Mouse (Mus musculus): ENCODE measurements at regions not wholly inside any gene's neighbourhood (a gene's known extent, or its start where the extent isn't known, plus 50 kb on each side); places are given as distances from the start of the nearest gene placed in this dataset.

DNA sequence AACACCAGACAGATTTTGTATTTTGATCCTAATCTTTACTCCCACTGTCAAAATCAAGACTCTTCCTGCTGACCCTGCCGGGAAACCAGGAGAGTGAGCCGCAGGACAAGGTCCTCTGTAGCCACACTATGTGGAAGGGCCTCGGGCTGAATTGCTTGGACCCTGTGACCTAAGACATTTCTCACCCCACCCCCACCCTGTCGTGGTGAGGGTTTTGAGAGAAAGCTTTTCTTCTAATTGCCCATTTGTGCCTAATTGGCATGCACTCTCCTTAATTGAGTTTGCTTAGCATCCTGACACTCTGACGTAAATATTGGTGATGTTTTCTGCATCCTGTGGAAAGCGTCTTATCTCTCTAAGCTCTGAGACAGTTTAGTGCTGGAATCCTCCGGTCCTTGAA lies 110.2 kb downstream of the Rpl14 start:
- ATAC-seq (no peak), DNase-seq (no peak)
- TF ChIP-seq CTCF (IDR thresholded peaks at IDR 0.05; ENCODE audit: low read depth) = no peak
- 53% methylated on average over 7 of the region's 7 CpGs for WGBS (ENCODE audit: insufficient replicate concordance)
- Histone ChIP-seq H3K36me3 (replicated peaks; ENCODE audit: insufficient read depth, low read length) (no peaks in the 10 kb centered on the region), H3K9me3 (ENCODE audit: low read length) (no peaks in the 10 kb centered on the region), H3K4me2 (ENCODE audit: low read depth, low read length) (no peak overlapping the region), H3K9ac (replicated peaks) (no peak overlapping the region), H3K4me1 (ENCODE audit: insufficient read depth) (no peaks in the 10 kb centered on the region), H3K4me3 (ENCODE audit: low read depth, low read length) (no peak overlapping the region), H3K27ac (ENCODE audit: low read depth) (no peak overlapping the region), H3K27me3 (ENCODE audit: insufficient read depth, low read length) (no peaks in the 10 kb centered on the region)

DNA sequence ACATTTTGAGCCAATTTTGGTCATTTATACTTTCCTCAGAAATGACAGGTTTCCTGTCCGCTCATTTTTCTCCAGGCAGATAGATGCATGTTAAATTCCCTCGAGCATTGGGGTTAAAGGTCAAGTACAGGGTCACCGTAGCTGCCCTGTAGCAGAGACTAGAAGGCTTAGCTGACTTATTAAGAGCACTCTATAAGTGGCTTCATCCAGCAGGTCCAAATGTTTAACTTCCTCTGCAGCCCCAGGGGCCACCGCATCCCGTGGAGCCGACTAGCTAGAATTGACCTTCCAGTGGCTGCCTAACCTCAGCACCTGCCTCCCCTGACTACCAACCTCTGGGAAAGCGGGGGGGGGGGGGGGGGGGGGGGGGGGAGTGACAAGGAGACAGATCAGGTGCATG lies 114.7 kb downstream of the Rpl14 start:
- 29% methylated on average over 6 of the region's 7 CpGs for WGBS (ENCODE audit: insufficient replicate concordance)

DNA sequence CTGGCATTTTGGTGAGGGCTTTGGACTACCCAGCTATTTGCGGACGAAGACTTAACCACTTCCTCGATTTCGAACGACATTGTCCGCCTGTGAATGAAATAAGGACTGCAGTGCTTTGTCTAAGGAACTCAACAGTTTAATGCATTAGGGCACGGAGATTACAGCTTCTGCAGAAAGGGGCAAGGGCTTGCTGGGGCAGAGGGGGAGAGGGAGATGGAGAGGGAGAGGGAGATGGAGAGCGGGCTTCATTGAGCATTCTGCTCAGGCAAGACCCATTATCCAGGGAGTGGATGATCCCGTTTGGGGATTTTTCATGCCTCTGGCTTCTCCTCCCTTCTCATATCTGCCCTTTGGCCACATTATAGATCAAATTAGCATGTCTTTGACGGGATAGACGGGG lies 117.8 kb downstream of the Rpl14 start:
- no peak overlapping the region for H3K4me3 ChIP-seq (ENCODE audit: low read depth, low read length)
- H3K9ac ChIP-seq (replicated peaks) = no peak overlapping the region
- peaks cover 6% of the 10 kb centered on the region; the same call in 1 of the 2 replicates for H3K4me1 ChIP-seq (ENCODE audit: insufficient read depth)
- 49% methylated on average over 11 of the region's 11 CpGs for WGBS (ENCODE audit: insufficient replicate concordance)
- TF ChIP-seq CTCF (IDR thresholded peaks at IDR 0.05; ENCODE audit: low read depth) (no peak), EP300 (IDR thresholded peaks at IDR 0.05; ENCODE audit: low read depth) (no peak)
- DNase-seq (no peak), ATAC-seq (no peak)
- no peaks in the 10 kb centered on the region for H3K36me3 ChIP-seq (replicated peaks; ENCODE audit: insufficient read depth, low read length)
- no peaks in the 10 kb centered on the region for H3K9me3 ChIP-seq (ENCODE audit: low read length)
- H3K4me2 ChIP-seq (ENCODE audit: low read depth, low read length) = no peak overlapping the region
- H3K27ac ChIP-seq (ENCODE audit: low read depth) = no peak overlapping the region
- no peaks in the 10 kb centered on the region for H3K27me3 ChIP-seq (ENCODE audit: insufficient read depth, low read length)

More for the DNA sequence above, 114.7 kb downstream of the Rpl14 start:
- no peak overlapping the region for H3K4me2 ChIP-seq (ENCODE audit: low read depth, low read length)
- TF ChIP-seq EP300 (IDR thresholded peaks at IDR 0.05; ENCODE audit: low read depth) (no peak), CTCF (IDR thresholded peaks at IDR 0.05; ENCODE audit: low read depth) (no peak)
- no peaks in the 10 kb centered on the region for H3K4me1 ChIP-seq (ENCODE audit: insufficient read depth)
- H3K27ac ChIP-seq (ENCODE audit: low read depth) = no peak overlapping the region
- no peak for ATAC-seq
- no peak overlapping the region for H3K9ac ChIP-seq (replicated peaks)
- no peak for DNase-seq
- H3K27me3 ChIP-seq (ENCODE audit: insufficient read depth, low read length) = no peaks in the 10 kb centered on the region
- no peak overlapping the region for H3K4me3 ChIP-seq (ENCODE audit: low read depth, low read length)
- H3K9me3 ChIP-seq (ENCODE audit: low read length) = no peaks in the 10 kb centered on the region
- H3K36me3 ChIP-seq (replicated peaks; ENCODE audit: insufficient read depth, low read length) = no peaks in the 10 kb centered on the region

DNA sequence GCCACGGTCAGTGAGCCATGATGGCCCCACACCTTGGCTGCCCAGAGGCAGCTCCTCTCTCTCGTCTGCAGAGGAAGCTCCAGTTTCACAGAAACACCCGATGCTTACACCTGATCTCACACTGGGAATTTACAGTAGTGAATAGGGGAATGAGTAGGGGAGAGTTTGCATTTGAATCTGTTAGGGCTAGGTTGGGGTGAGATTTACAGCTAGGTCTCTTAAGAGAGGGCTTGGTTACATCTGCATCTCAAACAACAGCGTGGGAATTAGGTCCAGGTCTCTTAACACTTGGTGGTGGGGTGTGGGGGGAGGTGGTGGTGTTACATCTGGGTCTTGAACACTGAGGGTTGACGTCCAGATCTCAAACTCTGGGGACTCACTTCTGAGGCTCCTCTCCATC lies 119.3 kb downstream of the Rpl14 start:
- Histone ChIP-seq H3K4me3 (ENCODE audit: low read depth, low read length) (no peak overlapping the region), H3K4me1 (ENCODE audit: insufficient read depth) (peaks cover 6% of the 10 kb centered on the region; the same call in 1 of the 2 replicates), H3K36me3 (replicated peaks; ENCODE audit: insufficient read depth, low read length) (no peaks in the 10 kb centered on the region), H3K27me3 (ENCODE audit: insufficient read depth, low read length) (no peaks in the 10 kb centered on the region), H3K9ac (replicated peaks) (no peak overlapping the region), H3K4me2 (ENCODE audit: low read depth, low read length) (no peak overlapping the region), H3K27ac (ENCODE audit: low read depth) (no peak overlapping the region; the same call in 1 of the 2 replicates), H3K9me3 (ENCODE audit: low read length) (no peaks in the 10 kb centered on the region)
- ATAC-seq (no peak), DNase-seq (no peak)
- TF ChIP-seq CTCF (IDR thresholded peaks at IDR 0.05; ENCODE audit: low read depth) (no peak), EP300 (IDR thresholded peaks at IDR 0.05; ENCODE audit: low read depth) (no peak)
- WGBS (ENCODE audit: insufficient replicate concordance) = 51% methylated on average over 5 of the region's 5 CpGs

DNA sequence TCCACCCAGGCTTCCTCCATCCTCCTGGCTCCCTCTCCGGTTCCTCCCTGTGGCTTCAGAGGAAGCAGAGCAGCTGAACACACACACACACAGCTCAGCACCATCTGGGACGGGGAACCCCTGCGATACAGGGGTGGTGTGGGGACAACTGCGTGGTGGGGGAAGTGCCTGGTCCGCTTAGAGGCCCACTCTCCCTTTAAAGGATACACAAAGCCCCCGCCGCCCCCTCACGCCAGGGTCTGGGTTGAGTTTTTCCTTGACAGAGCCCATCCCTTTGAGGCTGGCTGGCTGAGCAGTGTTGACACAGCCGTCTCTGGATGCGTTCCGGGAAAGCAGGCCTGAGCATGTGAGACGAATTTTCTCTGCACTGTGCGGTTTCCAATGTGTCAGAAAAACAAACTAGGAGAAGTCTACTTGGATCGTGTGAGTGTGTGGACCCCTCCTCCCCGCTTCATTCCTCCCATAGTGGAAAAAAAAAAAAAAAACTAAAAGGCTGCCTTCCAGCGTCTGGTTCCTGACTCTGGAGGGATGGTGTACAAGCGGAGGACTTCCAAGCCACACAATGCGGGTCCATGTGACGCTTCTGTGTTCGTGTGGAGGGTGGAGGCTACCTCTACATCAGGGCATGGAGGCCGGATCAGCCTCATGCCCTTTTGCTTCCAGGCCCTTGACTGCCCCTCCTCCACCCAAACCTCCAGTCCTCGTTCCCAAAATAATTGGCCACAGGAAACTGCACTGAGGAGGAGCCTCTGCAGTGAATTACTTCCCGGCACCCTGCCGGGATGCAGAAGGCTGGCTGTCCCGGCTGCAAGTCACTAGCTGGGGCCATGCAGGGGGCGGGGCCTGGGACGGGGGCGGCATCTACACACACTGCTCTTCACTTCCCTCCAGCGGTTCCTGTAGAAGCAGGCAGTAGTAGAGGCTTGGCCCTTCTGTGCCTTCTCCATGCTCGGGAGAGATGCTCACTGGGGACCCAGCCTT lies 120.0 kb downstream of the Rpl14 start:
- Histone ChIP-seq H3K27ac (ENCODE audit: low read depth) (peak overlapping the region; percentile 48), H3K36me3 (replicated peaks; ENCODE audit: insufficient read depth, low read length) (no peaks in the 10 kb centered on the region), H3K27me3 (ENCODE audit: insufficient read depth, low read length) (no peaks in the 10 kb centered on the region), H3K4me2 (ENCODE audit: low read depth, low read length) (peak overlapping the region; percentile 60), H3K9ac (replicated peaks) (no peak overlapping the region), H3K4me1 (ENCODE audit: insufficient read depth) (peaks cover 6% of the 10 kb centered on the region; the same call in 1 of the 2 replicates), H3K4me3 (ENCODE audit: low read depth, low read length) (no peak overlapping the region), H3K9me3 (ENCODE audit: low read length) (no peaks in the 10 kb centered on the region)
- DNase-seq (peak; percentile 81), ATAC-seq (peak; percentile 85)
- 6% methylated on average over 30 of the region's 30 CpGs for WGBS (ENCODE audit: insufficient replicate concordance)
- TF ChIP-seq CTCF (IDR thresholded peaks at IDR 0.05; ENCODE audit: low read depth) = peak; percentile 54
- no peak for TF ChIP-seq EP300 (IDR thresholded peaks at IDR 0.05; ENCODE audit: low read depth)

DNA sequence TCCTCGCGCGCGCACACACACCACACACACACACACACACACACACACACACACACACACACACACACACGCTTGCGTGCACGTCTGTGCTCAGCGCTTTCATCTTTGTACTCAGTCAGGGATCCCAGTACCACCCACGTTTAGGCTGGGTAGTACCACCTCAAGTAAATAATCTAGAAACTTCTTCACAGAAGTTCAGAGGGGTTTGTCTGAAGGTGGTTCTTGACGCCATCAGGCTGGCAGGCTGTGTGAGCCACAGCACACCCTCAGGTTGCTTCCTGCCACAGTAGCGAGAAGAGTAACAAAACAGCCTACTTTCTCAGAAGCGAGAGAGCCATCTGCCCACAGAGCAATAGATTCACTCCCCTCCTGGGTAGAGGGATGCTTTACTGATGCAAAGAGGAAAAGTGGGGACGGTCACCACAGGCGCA lies 120.7 kb downstream of the Rpl14 start:
- Histone ChIP-seq H3K4me1 (ENCODE audit: insufficient read depth) (peaks cover 6% of the 10 kb centered on the region; the same call in 1 of the 2 replicates), H3K9ac (replicated peaks) (no peak overlapping the region), H3K36me3 (replicated peaks; ENCODE audit: insufficient read depth, low read length) (no peaks in the 10 kb centered on the region), H3K9me3 (ENCODE audit: low read length) (no peaks in the 10 kb centered on the region), H3K27ac (ENCODE audit: low read depth) (no peak overlapping the region), H3K27me3 (ENCODE audit: insufficient read depth, low read length) (no peaks in the 10 kb centered on the region), H3K4me3 (ENCODE audit: low read depth, low read length) (no peak overlapping the region), H3K4me2 (ENCODE audit: low read depth, low read length) (peak overlapping the region; percentile 60)
- 30% methylated on average over 13 of the region's 14 CpGs for WGBS (ENCODE audit: insufficient replicate concordance)
- DNase-seq (no peak), ATAC-seq (no peak)
- TF ChIP-seq CTCF (IDR thresholded peaks at IDR 0.05; ENCODE audit: low read depth) (no peak), EP300 (IDR thresholded peaks at IDR 0.05; ENCODE audit: low read depth) (no peak)

All from liver, postnatal 0 days (tissue).